Comparison of ENCODE assay signal across 16 mouse cellular contexts in the genomic region with DNA sequence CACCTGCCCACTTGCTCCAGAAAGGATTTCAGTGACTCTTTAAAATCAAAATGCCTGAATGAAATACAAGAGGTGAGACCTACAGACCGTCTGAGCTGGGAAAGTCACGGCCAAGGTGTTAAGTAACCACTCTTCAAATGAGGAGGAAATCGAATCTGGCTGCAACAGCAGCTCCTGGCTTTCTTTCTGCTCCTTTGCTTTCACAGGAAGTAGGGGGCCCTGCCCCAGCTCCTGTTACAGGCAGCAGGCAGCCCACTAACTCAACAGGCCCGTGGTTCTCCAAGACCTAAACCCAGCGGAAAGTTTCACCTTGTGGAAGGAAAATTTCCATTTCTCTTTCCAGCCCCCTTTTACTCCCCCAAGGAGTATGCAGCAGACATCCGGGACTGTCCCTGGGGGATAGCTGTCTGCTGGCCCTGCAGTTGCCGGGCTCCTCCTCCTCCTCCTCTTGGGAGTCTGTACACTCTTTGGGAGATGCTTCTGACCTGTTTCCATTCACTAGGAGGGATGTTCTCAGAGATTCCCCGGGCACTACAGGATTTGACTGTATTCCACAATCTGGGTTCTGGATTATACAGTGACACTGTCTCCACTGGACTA. TPM values are rescaled to one million over a fixed set of nuclear protein-coding genes. Genes with fewer than 3 reads are reported as not detected.
DNase-seq lines count a peak whose midpoint lies in the region; ATAC-seq lines count a peak whose summit lies in the region.
"Had no signal": no experiment of that assay in that cellular context is flagged by ENCODE, and none has a peak within 500 bp of the region (broad histone marks: within the 10 kb centered on the region; RNA-seq: fewer than 3 reads in every experiment).

No protein-coding gene starts in this region.

- no peak for DNase-seq in heart, embryonic 10.5 days (ENCODE audit: low spot score)
- no peak for DNase-seq in heart, adult 11 months
- peak; percentile 42 for DNase-seq in embryonic facial prominence, embryonic 14.5 days (ENCODE audit: low spot score)
- DNase-seq in kidney, adult 9 months, result peak; percentile 20
- DNase-seq in limb, embryonic 11.5 days (ENCODE audit: low spot score), result peak; percentile 54
- DNase-seq in layer of hippocampus, postnatal 25 days (ENCODE audit: extremely low spot score in 1 of 2, low spot score in 1 of 2), result no peak
- no peak for DNase-seq in retina, embryonic 14.5 days (ENCODE audit: low spot score)
- DNase-seq in gastrocnemius, postnatal 10 days, result no peak
- DNase-seq: cerebellum, adult 18-20 months; gastrocnemius, postnatal 36 days; lung, postnatal 36 days; midbrain, embryonic 14.5 days had no signal

- H3K4me1 ChIP-seq in heart, embryonic 10.5 days, result peaks cover 24% of the 10 kb centered on the region
- H3K4me1 ChIP-seq in embryonic facial prominence, embryonic 14.5 days (ENCODE audit: control insufficient read depth, insufficient read depth, low read length), result peaks cover 3% of the 10 kb centered on the region; the same call in 1 of the 2 replicates
- peaks cover 9% of the 10 kb centered on the region for H3K4me1 ChIP-seq in limb, embryonic 11.5 days (ENCODE audit: control insufficient read depth, insufficient read depth, low read length)

- no peak overlapping the region for H3K4me3 ChIP-seq in heart, embryonic 10.5 days
- no peak overlapping the region for H3K4me3 ChIP-seq in embryonic facial prominence, embryonic 14.5 days (ENCODE audit: low read depth, low read length)
- no peak overlapping the region for H3K4me3 ChIP-seq in limb, embryonic 11.5 days (ENCODE audit: low read depth, low read length)
- H3K4me3 ChIP-seq: embryonic facial prominence, embryonic 15.5 days; forebrain, embryonic 15.5 days; intestine, embryonic 15.5 days; liver, embryonic 15.5 days had no signal

- no peaks in the 10 kb centered on the region for H3K36me3 ChIP-seq in heart, embryonic 10.5 days
- no peaks in the 10 kb centered on the region for H3K36me3 ChIP-seq in embryonic facial prominence, embryonic 14.5 days (ENCODE audit: control insufficient read depth, insufficient read depth, low read length)
- H3K36me3 ChIP-seq in limb, embryonic 11.5 days (ENCODE audit: control insufficient read depth, insufficient read depth, low read length), result no peaks in the 10 kb centered on the region
- H3K36me3 ChIP-seq: embryonic facial prominence, embryonic 15.5 days; forebrain, embryonic 15.5 days; intestine, embryonic 15.5 days; liver, embryonic 15.5 days had no signal

- no peaks in the 10 kb centered on the region for H3K9me3 ChIP-seq in heart, embryonic 10.5 days
- H3K9me3 ChIP-seq in embryonic facial prominence, embryonic 14.5 days (ENCODE audit: control insufficient read depth, low read length), result no peaks in the 10 kb centered on the region
- no peaks in the 10 kb centered on the region for H3K9me3 ChIP-seq in limb, embryonic 11.5 days (ENCODE audit: control insufficient read depth, low read length)
- H3K9me3 ChIP-seq: embryonic facial prominence, embryonic 15.5 days; forebrain, embryonic 15.5 days; intestine, embryonic 15.5 days; liver, embryonic 15.5 days had no signal

- no peak overlapping the region for H3K9ac ChIP-seq in embryonic facial prominence, embryonic 14.5 days (ENCODE audit: low read depth, low read length)
- H3K9ac ChIP-seq in limb, embryonic 11.5 days (ENCODE audit: low read length), result peak overlapping the region; percentile 28
- H3K9ac ChIP-seq: embryonic facial prominence, embryonic 15.5 days; forebrain, embryonic 15.5 days; intestine, embryonic 15.5 days; liver, embryonic 15.5 days had no signal

- H3K27me3 ChIP-seq in heart, embryonic 10.5 days (ENCODE audit: insufficient read depth, poor library complexity, severe bottlenecking), result peaks cover 84% of the 10 kb centered on the region
- peaks cover 14% of the 10 kb centered on the region; the same call in 1 of the 2 replicates for H3K27me3 ChIP-seq in embryonic facial prominence, embryonic 14.5 days (replicated peaks; ENCODE audit: control insufficient read depth, insufficient read depth, low read length)
- H3K27me3 ChIP-seq in limb, embryonic 11.5 days (ENCODE audit: control insufficient read depth, insufficient read depth, low read length), result 0 out of 2 replicates have a peak, but pooled peaks cover 2% of the 10 kb centered on the region

- no peak; the same call in 1 of the 2 replicates for ATAC-seq in embryonic facial prominence, embryonic 14.5 days (ENCODE audit: low read depth)
- ATAC-seq in limb, embryonic 11.5 days (ENCODE audit: insufficient number of reproducible peaks, low FRiP score, low TSS enrichment, low read depth), result no peak
- ATAC-seq: forebrain, embryonic 15.5 days; intestine, embryonic 15.5 days had no signal

- 0 out of 2 replicates have a peak overlapping the region, but pooled peaks have one; percentile 49 for H3K27ac ChIP-seq in heart, embryonic 10.5 days
- H3K27ac ChIP-seq in embryonic facial prominence, embryonic 14.5 days (replicated peaks; ENCODE audit: low read depth, low read length), result no peak overlapping the region
- peak overlapping the region; percentile 42; the same call in 1 of the 2 replicates for H3K27ac ChIP-seq in limb, embryonic 11.5 days (replicated peaks; ENCODE audit: low read depth, low read length)
- H3K27ac ChIP-seq: embryonic facial prominence, embryonic 15.5 days; forebrain, embryonic 15.5 days; intestine, embryonic 15.5 days; liver, embryonic 15.5 days had no signal

- WGBS in heart, embryonic 10.5 days, result 24% methylated on average over 8 of the region's 8 CpGs
- WGBS in embryonic facial prominence, embryonic 14.5 days, result 24% methylated on average over 8 of the region's 8 CpGs
- 25% methylated on average over 8 of the region's 8 CpGs for whole genome bisulfite sequencing in limb, embryonic 11.5 days

- H3K4me2 ChIP-seq in embryonic facial prominence, embryonic 14.5 days (ENCODE audit: low read depth, low read length), result no peak overlapping the region
- H3K4me2 ChIP-seq in limb, embryonic 11.5 days (ENCODE audit: low read depth, severe bottlenecking), result peak overlapping the region; percentile 2; the same call in 1 of the 2 replicates
- H3K4me2 ChIP-seq: embryonic facial prominence, embryonic 15.5 days; forebrain, embryonic 15.5 days; intestine, embryonic 15.5 days; liver, embryonic 15.5 days had no signal

RNA-seq across cellular contexts. Expression of a gene that starts 29.8 kb away (rescaled TPM):
- polyA plus RNA-seq in heart, embryonic 10.5 days (2016; fragmentation: Nextera tagmentation; extraction: Ambion mirVana), result 49.3 and 51.9 TPM in 2 replicates
- polyA plus RNA-seq in embryonic facial prominence, embryonic 14.5 days (2014; fragmentation: Nextera tagmentation; extraction: Ambion mirVana), result 23.0 and 24.8 TPM in 2 replicates
- 46.7 and 48.6 TPM in 2 replicates for polyA plus RNA-seq in limb, embryonic 11.5 days (2014; fragmentation: Nextera tagmentation; extraction: Ambion mirVana)
- total RNA-seq in layer of hippocampus, postnatal 25 days (2021), result 1 to 10 TPM; 2.0 to 2.4 TPM
- total RNA-seq in gastrocnemius, postnatal 10 days (2021), result 1 to 10 TPM; 7.2 to 8.8 TPM

RNA-seq across cellular contexts. Expression of a gene that starts 36.4 kb away (rescaled TPM):
- 15.2 and 24.5 TPM in 2 replicates for polyA plus RNA-seq in heart, embryonic 10.5 days (2016; fragmentation: Nextera tagmentation; extraction: Ambion mirVana)
- 9.4 and 11.8 TPM in 2 replicates for polyA plus RNA-seq in embryonic facial prominence, embryonic 14.5 days (2014; fragmentation: Nextera tagmentation; extraction: Ambion mirVana)
- 6.3 and 6.4 TPM in 2 replicates for polyA plus RNA-seq in limb, embryonic 11.5 days (2014; fragmentation: Nextera tagmentation; extraction: Ambion mirVana)
- 10 to 100 TPM; 68.5 to 75.8 TPM for total RNA-seq in layer of hippocampus, postnatal 25 days (2021)
- total RNA-seq in gastrocnemius, postnatal 10 days (2021), result 100 to 1,000 TPM; 199 to 221 TPM

Comparison
In these comparisons a context has a peak if more than half of its experiments do, and no peak if none do; other contexts are left out.
1. DNase-seq: peak in embryonic facial prominence, embryonic 14.5 days (single experiment), kidney, adult 9 months (single experiment) and limb, embryonic 11.5 days (single experiment); none in heart, embryonic 10.5 days (single experiment), heart, adult 11 months (single experiment), layer of hippocampus, postnatal 25 days (0 of 2), retina, embryonic 14.5 days (single experiment) and gastrocnemius, postnatal 10 days (single experiment).